Mouse (Mus musculus) heart, embryonic 16.5 days (tissue): ENCODE measurements around the gene Muc5ac. TPM values are rescaled to one million over a fixed set of nuclear protein-coding genes. Genes with fewer than 3 reads are reported as not detected.
"Not testable (repeated sequence)": the region's sequence is repeated elsewhere in the genome, so short reads cannot be mapped to it uniquely, and the experiment has no call there.

Source experiments
- ATAC-seq: fragments of 200-750 bp; cut with Nextera tagmentation; replicated peaks from 2 replicates; pipeline ENCODE4 v1.8.0; 2017; ENCODE audit warnings: moderate number of reproducible peaks; ENCODE audit not compliant: insufficient read depth, low FRiP score; ENCODE audit errors: extremely low read depth
- H3K27ac ChIP-seq: fragments of 300-500 bp; sonication (generic); 2 replicates; pipeline ENCODE4 v1.5.1; 2014; ENCODE audit warnings: mild to moderate bottlenecking, low read length, control low read depth, moderate library complexity
- H3K27me3 ChIP-seq: fragments of 300-500 bp; sonication (generic); 2 replicates; pipeline ENCODE4 v1.6.1; 2014; ENCODE audit warnings: low read length, mixed read lengths; ENCODE audit not compliant: control insufficient read depth, insufficient read depth
- H3K36me3 ChIP-seq: fragments of 300-500 bp; sonication (generic); 2 replicates; pipeline ENCODE4 v1.6.1; 2014; ENCODE audit not compliant: control insufficient read depth, insufficient read depth
- H3K4me1 ChIP-seq: fragments of 300-500 bp; sonication (generic); 2 replicates; pipeline ENCODE4 v1.6.1; 2014; ENCODE audit warnings: low read length, mixed read lengths; ENCODE audit not compliant: control insufficient read depth, insufficient read depth
- H3K4me2 ChIP-seq: fragments of 300-500 bp; sonication (generic); 2 replicates; pipeline ENCODE4 v1.6.1; 2014; ENCODE audit warnings: low read depth, mild to moderate bottlenecking, control low read depth, low read length
- H3K4me3 ChIP-seq: fragments of 300-500 bp; sonication (generic); 2 replicates; pipeline ENCODE4 v1.5.1; 2014; ENCODE audit warnings: mild to moderate bottlenecking, control low read depth, low read length
- H3K9ac ChIP-seq: fragments of 300-500 bp; sonication (generic); 2 replicates; pipeline ENCODE4 v1.6.1; 2014; ENCODE audit warnings: low read length, control low read depth
- H3K9me3 ChIP-seq: fragments of 300-500 bp; sonication (generic); replicated peaks from 2 replicates; pipeline ENCODE4 v1.6.1; 2016; ENCODE audit warnings: low read length; ENCODE audit not compliant: control insufficient read depth
- whole genome bisulfite sequencing: fragments of 180-500 bp; shearing (Covaris S2); extraction: QIAGEN DNeasy Blood & Tissue Kit; methylation state at CpG from one replicate; pipeline ENCODE4 v1.1.7; 2014; 5-methylcytosine and 5-hydroxymethylcytosine counted together
- polyA plus RNA-seq: library from polyadenylated mRNA; unstranded; fragments of >200 nt; fragmentation: Nextera tagmentation; extraction: Ambion mirVana; gene quantifications from 2 replicates; pipeline ENCODE4 v1.2.1, GENCODE M21; 2015

Gene Muc5ac
- polyA plus RNA-seq, 1 experiment from 2014 or later = 0.08 TPM

DNA sequence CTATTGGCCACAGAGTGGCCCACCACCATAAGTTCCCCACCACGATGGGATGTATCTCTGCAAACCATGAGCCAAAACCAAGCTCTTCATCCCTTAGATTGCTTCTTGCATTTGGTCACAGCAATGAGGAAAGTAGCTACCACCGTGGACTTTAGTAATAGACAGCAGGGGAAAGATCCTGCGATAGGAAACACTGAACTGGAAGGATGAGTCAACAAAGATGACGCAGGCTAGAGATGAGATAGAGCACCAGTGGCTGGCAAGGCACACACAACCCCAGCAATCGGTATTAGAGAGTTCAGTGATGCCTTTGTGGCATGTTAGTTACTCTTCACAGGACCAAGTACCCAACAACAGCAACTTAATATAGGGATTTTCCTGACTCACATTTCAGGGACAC, 12.6 kb upstream of the Muc5ac start:
- H3K4me1 ChIP-seq = peaks cover 2% of the 10 kb centered on the region; the same call in 1 of the 2 replicates
- no peaks in the 10 kb centered on the region for H3K9me3 ChIP-seq
- H3K27me3 ChIP-seq = no peaks in the 10 kb centered on the region
- no peak overlapping the region for H3K9ac ChIP-seq
- no peak overlapping the region for H3K27ac ChIP-seq
- 79% methylated on average over 5 of the region's 5 CpGs for WGBS
- H3K4me3 ChIP-seq = no peak overlapping the region
- no peak overlapping the region for H3K4me2 ChIP-seq
- no peaks in the 10 kb centered on the region for H3K36me3 ChIP-seq
- ATAC-seq = no peak

DNA sequence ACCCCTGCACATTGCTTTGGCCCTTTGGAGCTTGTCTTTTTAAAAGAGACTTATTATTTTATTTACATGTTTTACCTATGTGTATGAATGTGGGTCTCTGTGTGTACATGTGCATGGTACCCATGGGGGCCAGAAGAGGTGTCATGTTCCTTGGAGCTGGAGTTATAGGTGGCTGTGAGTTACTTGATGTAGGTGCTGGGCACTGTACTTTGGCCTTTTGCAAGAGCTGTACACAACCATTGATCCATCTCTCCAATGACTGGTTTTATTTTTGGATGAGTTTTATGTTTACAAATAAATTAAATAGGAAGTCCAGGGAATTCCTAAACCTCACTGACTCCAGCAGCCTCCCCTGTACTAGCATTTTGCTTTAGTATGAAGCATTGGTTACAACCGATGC, 5.5 kb downstream of the Muc5ac start:
- no peaks in the 10 kb centered on the region for H3K36me3 ChIP-seq
- H3K9me3 ChIP-seq = peaks cover 23% of the 10 kb centered on the region
- no peak for ATAC-seq
- H3K4me2 ChIP-seq = no peak overlapping the region
- H3K9ac ChIP-seq = no peak overlapping the region
- WGBS = 89% methylated on average over 1 of the region's 1 CpGs
- H3K27me3 ChIP-seq = no peaks in the 10 kb centered on the region
- H3K27ac ChIP-seq = no peak overlapping the region
- H3K4me1 ChIP-seq = no peaks in the 10 kb centered on the region
- no peak overlapping the region for H3K4me3 ChIP-seq

DNA sequence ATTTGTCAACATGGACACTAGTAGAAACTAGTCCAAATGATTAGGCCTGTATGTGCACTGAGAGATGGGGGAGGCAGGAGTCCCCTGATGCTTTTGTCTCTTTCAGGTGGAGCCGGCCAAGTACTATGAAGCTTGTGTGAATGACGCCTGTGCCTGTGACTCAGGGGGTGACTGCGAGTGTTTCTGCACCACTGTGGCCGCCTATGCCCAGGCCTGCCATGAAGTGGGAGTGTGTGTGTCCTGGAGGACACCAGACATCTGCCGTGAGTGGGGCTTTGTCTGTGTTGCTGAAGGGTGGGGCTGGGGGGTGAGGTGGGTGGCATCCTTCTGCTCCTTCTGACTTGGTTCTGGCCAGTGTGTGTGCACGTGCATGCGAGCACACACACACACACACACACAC, 14.4 kb downstream of the Muc5ac start:
- no peaks in the 10 kb centered on the region for H3K36me3 ChIP-seq
- H3K4me1 ChIP-seq = no peaks in the 10 kb centered on the region
- no peak overlapping the region for H3K27ac ChIP-seq
- ATAC-seq = no peak
- H3K27me3 ChIP-seq = no peaks in the 10 kb centered on the region
- H3K9ac ChIP-seq = no peak overlapping the region
- 83% methylated on average over 7 of the region's 7 CpGs for WGBS
- H3K4me3 ChIP-seq = no peak overlapping the region
- H3K4me2 ChIP-seq = no peak overlapping the region
- peaks cover 9% of the 10 kb centered on the region for H3K9me3 ChIP-seq

DNA sequence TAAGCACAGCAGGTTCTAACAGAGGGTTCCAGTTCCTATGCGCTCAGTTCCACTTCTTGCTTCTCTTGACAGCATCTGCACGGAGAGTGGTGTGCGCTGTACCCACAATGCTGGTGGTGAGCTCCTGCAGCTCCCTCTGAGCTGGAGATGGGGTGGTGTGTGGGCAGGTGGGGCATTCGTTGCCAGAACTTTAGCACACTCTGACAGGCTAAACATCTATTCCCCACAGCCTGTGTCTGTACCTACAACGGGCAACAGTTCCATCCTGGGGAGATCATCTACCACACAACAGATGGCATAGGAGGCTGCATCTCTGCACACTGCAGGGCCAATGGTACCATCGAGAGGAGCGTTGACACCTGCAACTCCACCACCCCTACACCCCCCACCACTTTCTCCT, 16.6 kb downstream of the Muc5ac start:
- H3K9ac ChIP-seq = no peak overlapping the region
- H3K27ac ChIP-seq = no peak overlapping the region
- no peaks in the 10 kb centered on the region for H3K36me3 ChIP-seq
- no peak overlapping the region for H3K4me3 ChIP-seq
- ATAC-seq = no peak
- WGBS = 79% methylated on average over 7 of the region's 7 CpGs
- H3K27me3 ChIP-seq = no peaks in the 10 kb centered on the region
- no peaks in the 10 kb centered on the region for H3K4me1 ChIP-seq
- no peaks in the 10 kb centered on the region for H3K9me3 ChIP-seq
- H3K4me2 ChIP-seq = no peak overlapping the region

DNA sequence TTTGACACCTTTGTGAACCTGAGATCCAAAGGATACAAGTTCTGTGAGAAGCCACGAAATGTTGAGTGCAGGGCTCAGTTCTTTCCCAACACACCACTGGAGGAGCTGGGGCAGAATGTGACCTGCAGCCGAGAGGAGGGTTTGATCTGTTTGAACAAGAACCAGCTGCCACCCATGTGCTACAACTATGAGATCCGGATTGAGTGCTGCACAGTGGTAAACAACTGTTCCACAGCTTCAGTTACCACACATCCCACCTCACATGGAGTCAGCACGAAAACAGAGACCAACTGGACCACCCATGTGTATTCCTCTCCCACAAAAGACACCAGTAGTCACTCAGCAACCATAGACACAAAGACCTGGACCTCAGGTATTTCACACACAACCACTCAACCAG, 19.1 kb downstream of the Muc5ac start:
- H3K27ac ChIP-seq, H3K27me3 ChIP-seq, H3K9me3 ChIP-seq, H3K4me2 ChIP-seq, H3K4me3 ChIP-seq, H3K36me3 ChIP-seq, H3K9ac ChIP-seq, H3K4me1 ChIP-seq, ATAC-seq: not testable (repeated sequence)
- WGBS = no CpG with 5 or more reads among the region's 4 CpGs

DNA sequence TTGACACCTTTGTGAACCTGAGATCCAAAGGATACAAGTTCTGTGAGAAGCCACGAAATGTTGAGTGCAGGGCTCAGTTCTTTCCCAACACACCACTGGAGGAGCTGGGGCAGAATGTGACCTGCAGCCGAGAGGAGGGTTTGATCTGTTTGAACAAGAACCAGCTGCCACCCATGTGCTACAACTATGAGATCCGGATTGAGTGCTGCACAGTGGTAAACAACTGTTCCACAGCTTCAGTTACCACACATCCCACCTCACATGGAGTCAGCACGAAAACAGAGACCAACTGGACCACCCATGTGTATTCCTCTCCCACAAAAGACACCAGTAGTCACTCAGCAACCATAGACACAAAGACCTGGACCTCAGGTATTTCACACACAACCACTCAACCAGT, 21.2 kb downstream of the Muc5ac start:
- H3K4me3 ChIP-seq, H3K9me3 ChIP-seq, H3K9ac ChIP-seq, H3K4me1 ChIP-seq, H3K4me2 ChIP-seq, H3K36me3 ChIP-seq, H3K27me3 ChIP-seq, ATAC-seq, H3K27ac ChIP-seq: not testable (repeated sequence)
- no CpG with 5 or more reads among the region's 4 CpGs for WGBS

DNA sequence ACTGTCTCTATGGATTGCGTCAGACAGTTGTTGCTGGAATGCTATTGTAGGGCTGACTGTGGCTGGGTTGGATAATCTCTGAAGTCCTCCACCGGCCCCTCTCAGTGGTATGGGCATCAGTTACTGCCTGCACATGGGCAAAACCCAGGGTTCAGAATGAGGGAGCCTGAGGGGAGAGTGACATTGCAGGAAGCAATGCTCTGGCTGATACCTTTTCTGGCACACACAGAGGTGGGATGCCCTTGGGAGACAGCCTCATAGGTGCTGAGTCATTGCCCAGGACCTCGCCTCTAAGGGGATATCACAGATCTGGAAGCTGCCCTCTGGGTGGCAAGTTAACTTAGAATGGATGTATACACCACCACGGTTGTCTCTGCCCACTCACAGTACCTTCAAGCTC, 24.5 kb downstream of the Muc5ac start:
- ATAC-seq = no peak
- WGBS = 63% methylated on average over 4 of the region's 4 CpGs
- H3K36me3 ChIP-seq = no peaks in the 10 kb centered on the region
- H3K9ac ChIP-seq = no peak overlapping the region
- no peaks in the 10 kb centered on the region for H3K9me3 ChIP-seq
- H3K27ac ChIP-seq = no peak overlapping the region
- no peaks in the 10 kb centered on the region for H3K27me3 ChIP-seq
- H3K4me3 ChIP-seq = no peak overlapping the region
- H3K4me1 ChIP-seq = no peaks in the 10 kb centered on the region
- no peak overlapping the region for H3K4me2 ChIP-seq

DNA sequence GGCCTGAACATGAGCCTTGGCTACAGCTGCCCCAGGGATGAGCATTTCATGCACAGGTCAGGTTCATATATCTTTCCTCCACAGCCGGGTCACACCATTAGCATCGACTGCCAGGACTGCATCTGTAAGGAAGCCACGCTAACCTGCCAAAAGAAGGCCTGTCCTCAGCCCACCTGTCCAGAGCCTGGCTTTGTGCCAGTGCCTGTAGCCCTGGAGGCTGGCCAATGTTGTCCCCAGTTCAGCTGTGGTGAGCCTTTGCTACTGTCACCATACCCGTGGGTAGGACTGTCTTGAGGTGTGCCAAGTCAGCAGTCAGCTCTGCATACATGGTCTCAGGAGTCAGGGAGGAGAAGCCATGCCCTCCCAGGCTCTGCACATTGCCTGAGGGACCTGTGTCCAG, 26.6 kb downstream of the Muc5ac start:
- H3K36me3 ChIP-seq = no peaks in the 10 kb centered on the region
- WGBS = 76% methylated on average over 4 of the region's 4 CpGs
- H3K9ac ChIP-seq = no peak overlapping the region
- H3K4me3 ChIP-seq = no peak overlapping the region
- H3K9me3 ChIP-seq = no peaks in the 10 kb centered on the region
- no peak overlapping the region for H3K4me2 ChIP-seq
- ATAC-seq = no peak
- no peak overlapping the region for H3K27ac ChIP-seq
- H3K4me1 ChIP-seq = no peaks in the 10 kb centered on the region
- H3K27me3 ChIP-seq = no peaks in the 10 kb centered on the region

DNA sequence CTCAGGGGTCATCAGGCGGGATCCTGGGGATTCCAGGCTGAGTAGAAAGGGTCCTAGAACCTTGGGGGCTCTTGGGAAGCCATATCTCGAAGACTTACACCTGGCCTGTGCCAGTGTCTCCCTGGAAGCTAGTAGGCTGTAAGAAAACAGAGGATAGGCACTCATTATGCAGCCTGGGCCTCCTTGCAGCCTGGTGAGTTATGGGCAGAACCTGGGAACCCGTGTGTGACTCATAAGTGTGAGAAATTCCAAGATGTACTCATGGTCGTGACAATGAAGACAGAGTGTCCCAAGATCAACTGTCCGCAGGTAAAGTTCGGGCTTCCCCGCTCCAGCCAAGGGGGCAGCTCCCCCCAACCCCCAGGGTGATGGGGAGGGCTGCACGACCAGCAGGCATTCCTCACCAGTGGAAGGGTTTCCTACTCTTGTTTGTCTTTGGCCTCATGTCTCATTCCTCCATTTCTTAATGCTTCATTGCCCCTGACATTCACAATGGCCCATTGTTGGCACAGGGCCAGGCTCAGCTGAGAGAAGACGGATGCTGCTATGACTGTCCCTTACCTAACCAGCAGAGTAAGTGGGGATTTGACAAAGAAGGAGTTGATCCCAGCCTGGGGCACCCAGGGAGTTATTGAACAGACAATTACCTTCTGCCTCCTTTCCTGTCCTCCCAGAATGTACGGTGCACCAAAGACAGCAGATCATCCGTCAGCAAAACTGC, 28.7 kb downstream of the Muc5ac start:
- no peaks in the 10 kb centered on the region for H3K27me3 ChIP-seq
- 63% methylated on average over 11 of the region's 11 CpGs for WGBS
- H3K4me3 ChIP-seq = no peak overlapping the region
- H3K36me3 ChIP-seq = no peaks in the 10 kb centered on the region
- no peak overlapping the region for H3K27ac ChIP-seq
- no peak overlapping the region for H3K9ac ChIP-seq
- no peaks in the 10 kb centered on the region for H3K9me3 ChIP-seq
- no peak overlapping the region for H3K4me2 ChIP-seq
- no peak for ATAC-seq
- H3K4me1 ChIP-seq = no peaks in the 10 kb centered on the region
